Mouse (Mus musculus) cerebellum, adult 2 months (tissue): Measurements from ENCODE around the gene Nubp1. TPM values are rescaled to one million over a fixed set of nuclear protein-coding genes. Genes with fewer than 3 reads are reported as not detected.

ENCODE experiments used
- DNase-seq, 2 experiments: peaks; one replicate each; pipeline ENCODE4 v3.0.0; 2021
- H3K27ac ChIP-seq: fragments of 200-500 bp; 2 replicates; pipeline ENCODE4 v1.5.1; 2012; ENCODE audit warnings: low read length, control low read depth, inconsistent platforms; ENCODE audit not compliant: insufficient read depth
- H3K27me3 ChIP-seq: fragments of 200-500 bp; 2 replicates; pipeline ENCODE4 v1.6.1; 2012; ENCODE audit warnings: inconsistent platforms, mild to moderate bottlenecking, low read length, moderate library complexity; ENCODE audit not compliant: control insufficient read depth, insufficient read depth
- H3K4me1 ChIP-seq: fragments of 200-500 bp; 2 replicates; pipeline ENCODE4 v1.6.1; 2011; ENCODE audit warnings: low read length; ENCODE audit not compliant: control insufficient read depth, insufficient read depth
- H3K4me3 ChIP-seq: fragments of 200-500 bp; replicated peaks from 2 replicates; pipeline ENCODE3; 2011; ENCODE audit warnings: mild to moderate bottlenecking, low read depth, low read length, control low read depth; ENCODE audit not compliant: insufficient read depth
- CTCF ChIP-seq: fragments of 200-500 bp; IDR thresholded peaks from 2 replicates; pipeline ENCODE4 v1.5.1; 2011; ENCODE audit warnings: low read depth, mild to moderate bottlenecking, control low read depth, low read length, moderate library complexity, borderline replicate concordance; ENCODE audit not compliant: insufficient read depth
- POLR2A ChIP-seq: fragments of 200-500 bp; IDR thresholded peaks from 2 replicates; pipeline ENCODE4 v1.6.1; 2011; ENCODE audit warnings: low read length, control low read depth, borderline replicate concordance; ENCODE audit not compliant: insufficient read depth
- WGBS: fragments of 180-500 bp; shearing (Covaris S2); methylation state at CpG from one replicate; pipeline ENCODE4 v1.1.7; 2018; 5-methylcytosine and 5-hydroxymethylcytosine counted together
- polyA plus RNA-seq: library from polyadenylated mRNA; depleted of rRNA; stranded (reverse); fragments of >200 nt; gene quantifications from 2 replicates; pipeline ENCODE4 v1.2.3, GENCODE M21; 2012

The Nubp1 gene
- polyA plus RNA-seq, 1 experiment = 30.0 TPM

DNA sequence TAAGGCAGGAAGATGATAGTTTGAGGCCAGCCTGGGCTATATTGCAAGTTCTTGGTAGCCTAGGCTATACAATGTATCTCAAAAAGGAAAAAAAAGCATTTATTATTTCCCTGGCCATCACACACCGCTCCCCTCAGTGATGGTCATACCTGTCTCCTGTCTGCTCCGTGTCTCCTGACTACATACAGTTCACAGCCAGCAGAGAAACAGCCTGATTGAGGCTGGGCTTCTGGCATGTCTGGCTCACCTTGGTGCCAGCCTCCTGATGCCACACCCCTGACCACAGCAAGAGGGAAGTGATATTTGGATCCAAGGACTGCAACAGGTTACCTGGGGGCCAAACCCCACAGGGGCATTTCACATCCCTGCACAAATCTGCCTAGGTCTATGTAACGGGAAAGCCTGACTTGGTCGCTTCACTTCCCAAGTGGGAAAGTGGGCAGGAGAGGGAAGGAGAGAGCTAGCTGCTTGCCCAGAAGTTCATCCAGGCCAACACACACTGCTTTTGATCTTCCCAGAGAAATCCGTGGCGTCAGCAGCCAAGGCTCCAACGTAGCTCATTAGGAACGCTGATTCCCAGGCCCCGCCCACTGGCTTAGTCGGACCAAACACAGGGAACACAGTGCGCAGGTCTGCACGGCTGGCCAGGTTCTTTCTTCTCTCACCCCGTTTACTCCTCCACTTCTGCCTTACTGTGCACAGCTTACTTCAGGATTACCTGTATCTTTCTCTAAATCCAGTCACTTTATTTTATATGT, 37.3 kb upstream of the Nubp1 start:
- peaks cover 5% of the 10 kb centered on the region; the same call in 1 of the 2 replicates for H3K4me1 ChIP-seq
- H3K27me3 ChIP-seq = no peaks in the 10 kb centered on the region
- 15% methylated on average over 13 of the region's 13 CpGs for WGBS
- DNase-seq = peak in 1 of 2 experiments; percentile 18
- TF ChIP-seq POLR2A (no peak), CTCF (no peak)
- H3K4me3 ChIP-seq = peak overlapping the region; percentile 5
- no peak overlapping the region for H3K27ac ChIP-seq

DNA sequence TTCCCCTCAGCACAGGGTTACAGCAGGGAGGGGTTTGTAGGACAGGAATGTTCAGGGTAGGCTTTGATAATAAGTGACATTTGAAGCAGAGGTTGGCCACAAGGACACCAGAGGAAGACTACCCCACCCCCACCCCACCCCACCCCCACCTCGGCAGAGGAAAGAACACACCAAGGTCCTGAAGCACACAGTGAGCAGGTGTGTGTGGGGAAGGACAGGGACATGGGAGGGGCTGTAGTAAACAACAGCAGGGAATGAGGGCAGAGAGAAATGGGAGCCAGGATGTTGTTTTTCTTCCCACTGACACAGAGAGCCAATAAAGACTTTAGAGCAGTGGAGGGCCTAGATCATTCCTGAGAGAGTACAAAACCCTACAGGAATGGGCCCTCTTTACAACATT, 34.5 kb upstream of the Nubp1 start:
- Histone ChIP-seq H3K27ac (no peak overlapping the region), H3K4me1 (peaks cover 5% of the 10 kb centered on the region; the same call in 1 of the 2 replicates), H3K4me3 (no peak overlapping the region), H3K27me3 (no peaks in the 10 kb centered on the region)
- no peak for TF ChIP-seq POLR2A
- 69% methylated on average over 1 of the region's 1 CpGs for WGBS
- DNase-seq = no peak

DNA sequence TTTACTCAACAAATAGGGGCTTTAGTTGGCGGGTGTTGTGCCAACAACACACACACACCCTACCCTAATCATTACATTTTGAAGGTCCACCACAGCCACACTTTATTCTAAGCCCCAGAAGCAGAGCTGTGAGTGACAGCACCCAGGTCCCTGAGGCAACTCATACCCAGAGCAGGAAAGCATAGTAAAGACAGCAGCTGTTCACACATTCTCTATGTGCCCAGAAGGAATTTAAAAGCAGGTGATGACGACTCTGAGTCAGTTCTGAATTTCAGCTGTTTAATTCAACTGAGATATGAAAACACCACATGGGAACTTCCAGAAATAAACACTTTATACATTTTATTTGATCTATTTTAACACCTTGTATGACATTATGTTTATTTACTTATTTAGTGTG, 32.2 kb upstream of the Nubp1 start:
- WGBS = 63% methylated on average over 2 of the region's 2 CpGs
- no peak overlapping the region for H3K4me3 ChIP-seq
- no peak for DNase-seq
- H3K27ac ChIP-seq = no peak overlapping the region
- H3K27me3 ChIP-seq = no peaks in the 10 kb centered on the region
- H3K4me1 ChIP-seq = peaks cover 3% of the 10 kb centered on the region; the same call in 1 of the 2 replicates
- no peak for TF ChIP-seq POLR2A
- no peak for TF ChIP-seq CTCF

DNA sequence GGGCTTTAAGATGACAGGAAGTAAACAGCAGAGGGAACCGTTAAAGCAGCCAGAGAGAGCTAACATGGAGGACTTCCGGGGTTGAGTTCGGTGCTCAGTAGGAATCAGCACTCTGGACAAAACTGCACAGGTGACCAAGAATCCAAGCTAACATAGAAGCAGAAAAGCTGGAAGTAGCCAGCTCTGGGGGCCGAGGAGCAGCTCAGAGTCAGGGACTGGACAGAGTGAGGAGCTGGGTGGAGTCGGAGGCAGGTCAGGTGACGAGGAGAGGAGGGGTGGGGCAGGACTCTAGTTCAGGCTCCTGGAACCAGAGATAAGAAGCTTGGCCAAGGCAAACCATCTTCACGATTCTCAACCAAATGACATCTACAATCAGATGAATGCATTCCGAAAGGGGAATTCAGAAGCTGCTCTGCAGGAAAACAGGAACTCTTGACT, 27.7 kb upstream of the Nubp1 start:
- TF ChIP-seq POLR2A = no peak
- TF ChIP-seq CTCF = no peak

DNA sequence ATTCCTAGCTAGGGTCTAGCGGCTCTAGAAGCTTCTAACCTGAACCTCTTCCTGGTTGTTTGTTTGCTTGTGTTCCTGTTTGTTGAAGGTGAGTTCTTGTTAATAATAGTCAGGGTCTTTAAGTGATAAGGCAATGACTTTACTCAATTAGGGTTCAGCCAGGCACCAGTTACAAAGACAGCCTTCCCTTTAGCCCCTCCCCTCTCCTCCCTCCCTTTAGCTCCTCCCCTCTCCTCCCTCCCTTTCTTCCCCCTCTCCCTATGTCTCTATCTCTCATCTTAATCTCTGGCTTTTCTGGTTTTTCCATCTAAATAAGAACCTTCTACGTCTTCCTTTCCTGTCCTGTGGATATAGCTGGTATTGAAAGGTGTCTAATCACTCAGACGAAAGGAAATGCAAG, 27.2 kb upstream of the Nubp1 start:
- Histone ChIP-seq H3K4me3 (no peak overlapping the region), H3K27me3 (no peaks in the 10 kb centered on the region), H3K4me1 (no peaks in the 10 kb centered on the region), H3K27ac (no peak overlapping the region)
- no peak for TF ChIP-seq CTCF
- TF ChIP-seq POLR2A = no peak
- 75% methylated on average over 3 of the region's 3 CpGs for WGBS
- DNase-seq = no peak

More for the DNA sequence above, 27.7 kb upstream of the Nubp1 start:
- 44% methylated on average over 8 of the region's 8 CpGs for WGBS
- H3K27me3 ChIP-seq = no peaks in the 10 kb centered on the region
- no peak for DNase-seq
- no peak overlapping the region for H3K27ac ChIP-seq
- no peak overlapping the region for H3K4me3 ChIP-seq
- no peaks in the 10 kb centered on the region for H3K4me1 ChIP-seq

DNA sequence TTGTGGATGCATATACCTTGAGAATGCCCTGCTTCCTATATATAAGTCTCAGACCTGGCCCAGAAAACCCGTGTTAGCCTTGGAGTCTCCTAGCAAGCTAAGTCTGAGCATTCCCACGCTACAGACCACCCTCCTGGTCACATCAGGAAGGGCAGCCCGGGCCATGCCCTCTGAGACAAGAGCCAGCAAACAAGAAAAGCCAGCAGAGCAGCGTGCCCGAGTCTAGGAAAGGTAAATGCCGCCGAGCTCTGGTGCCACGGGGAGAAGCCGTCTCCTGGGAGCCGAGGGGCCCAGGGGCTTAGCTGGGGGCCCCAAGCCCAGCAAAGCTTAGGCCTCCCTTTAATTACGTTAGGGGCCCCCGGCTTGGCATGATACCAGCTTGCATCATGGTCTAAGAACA, 26.5 kb upstream of the Nubp1 start:
- WGBS = 57% methylated on average over 12 of the region's 12 CpGs
- DNase-seq = no peak
- Histone ChIP-seq H3K4me1 (no peaks in the 10 kb centered on the region), H3K27me3 (no peaks in the 10 kb centered on the region), H3K27ac (no peak overlapping the region), H3K4me3 (no peak overlapping the region)
- no peak for TF ChIP-seq POLR2A
- no peak for TF ChIP-seq CTCF

DNA sequence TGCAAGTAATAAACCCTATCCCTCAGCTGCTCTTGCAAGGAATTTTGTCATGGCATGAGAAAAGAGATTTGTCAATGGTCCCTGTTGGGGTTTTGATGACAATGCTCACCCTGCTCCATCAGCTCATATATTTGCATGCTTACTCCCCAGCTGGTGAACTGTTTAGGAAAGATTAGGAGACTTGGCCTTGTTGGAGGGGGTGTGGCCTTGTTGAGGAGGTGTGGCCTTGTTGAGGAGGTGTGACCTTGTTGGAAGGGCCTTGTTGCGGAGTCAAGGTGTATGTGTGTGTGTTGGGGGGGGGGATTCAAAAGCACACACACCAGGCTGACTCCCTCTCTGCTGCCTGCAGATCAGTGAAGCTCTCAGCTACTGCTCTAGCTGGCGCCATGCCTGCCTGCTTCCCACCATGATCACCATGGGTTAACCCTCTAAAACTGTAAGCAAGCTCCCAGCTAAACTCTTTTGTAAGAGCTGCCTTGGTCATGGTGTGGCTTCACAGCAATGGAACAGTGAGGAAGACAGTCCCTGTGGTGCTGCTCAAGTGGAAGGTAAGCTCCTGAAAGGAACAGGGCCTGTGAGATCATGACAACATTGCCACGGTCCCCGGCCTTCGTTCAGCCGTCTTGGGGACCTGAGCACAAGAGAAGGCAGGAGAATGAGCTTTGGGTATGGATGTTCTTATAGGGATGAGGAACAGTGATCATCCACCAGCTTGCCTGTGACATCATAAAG, 22.9 kb upstream of the Nubp1 start:
- no peaks in the 10 kb centered on the region for H3K4me1 ChIP-seq
- H3K27me3 ChIP-seq = no peaks in the 10 kb centered on the region
- TF ChIP-seq CTCF (no peak), POLR2A (no peak)
- no peak for DNase-seq
- H3K4me3 ChIP-seq = no peak overlapping the region
- no peak overlapping the region for H3K27ac ChIP-seq
- 89% methylated on average over 6 of the region's 6 CpGs for WGBS

DNA sequence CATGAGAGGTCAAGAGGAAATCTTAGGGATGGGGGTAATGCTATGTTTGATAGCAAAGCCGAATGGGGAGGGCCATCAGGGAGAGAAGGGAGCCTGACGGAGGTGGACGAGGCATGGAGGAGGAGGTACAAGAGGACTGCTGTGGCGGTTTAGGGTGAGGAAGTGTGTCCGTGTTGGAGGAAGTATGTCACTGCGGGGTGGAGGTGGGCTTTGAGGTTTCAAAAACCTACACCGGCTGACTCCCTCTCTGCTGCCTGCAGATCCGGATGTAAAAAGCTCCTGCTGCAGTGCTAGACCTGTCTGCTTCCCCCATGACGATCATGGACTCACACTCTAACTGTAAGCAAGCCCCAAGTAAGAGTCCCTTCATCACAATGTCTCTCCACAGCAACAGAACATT, 19.2 kb upstream of the Nubp1 start:
- TF ChIP-seq CTCF = no peak
- TF ChIP-seq POLR2A = no peak
- Histone ChIP-seq H3K4me3 (no peak overlapping the region), H3K27ac (no peak overlapping the region), H3K27me3 (no peaks in the 10 kb centered on the region), H3K4me1 (no peaks in the 10 kb centered on the region)
- DNase-seq = no peak
- 89% methylated on average over 9 of the region's 9 CpGs for WGBS
